Mouse (Mus musculus) heart, adult 18-20 months (tissue): ENCODE results near the gene Gm11634. TPM values are rescaled to one million over a fixed set of nuclear protein-coding genes. Genes with fewer than 3 reads are reported as not detected.
"Not testable (repeated sequence)": the region's sequence is repeated elsewhere in the genome, so short reads cannot be mapped to it uniquely, and the experiment has no call there.

Experiments used
- DNase-seq, 2 experiments: peaks; one replicate each; pipeline ENCODE4 v3.0.0; 2021 to 2022; ENCODE audit warnings: mixed read lengths in 1 of 2
- total RNA-seq, 2 experiments: library from RNA; stranded (reverse); gene quantifications; 2 replicates each; pipeline ENCODE4 v1.2.3; 2021

The Gm11634 gene
- total RNA-seq, 2 experiments from 2014 or later = not detected

- DNase-seq = no peak
Measured at GRCm38 (mm10) chr11:101616948-101617767, 18.1 kb upstream of the Gm11634 start.

- no peak for DNase-seq
Measured at GRCm38 (mm10) chr11:101616104-101616503, 17.0 kb upstream of the Gm11634 start.

GRCm38 (mm10) chr11:101615380-101615779 is 16.3 kb upstream of the Gm11634 start:
- DNase-seq = no peak

GRCm38 (mm10) chr11:101614116-101614515 is 15.1 kb upstream of the Gm11634 start:
- DNase-seq = no peak

GRCm38 (mm10) chr11:101613596-101613995 is 14.5 kb upstream of the Gm11634 start:
- no peak for DNase-seq

GRCm38 (mm10) chr11:101610445-101610844 is 11.4 kb upstream of the Gm11634 start:
- DNase-seq = no peak

- not testable (repeated sequence) for DNase-seq
Measured at GRCm38 (mm10) chr11:101607134-101607533, 8.1 kb upstream of the Gm11634 start.

- peak; percentile 77 to 86 for DNase-seq
Measured at GRCm38 (mm10) chr11:101604531-101605453, 5.7 kb upstream of the Gm11634 start.

- DNase-seq = no peak
Measured at GRCm38 (mm10) chr11:101604116-101604515, 5.1 kb upstream of the Gm11634 start.

GRCm38 (mm10) chr11:101602491-101602890 is 3.4 kb upstream of the Gm11634 start:
- DNase-seq = peak; percentile 33 to 79

- no peak for DNase-seq
Measured at GRCm38 (mm10) chr11:101589989-101590624, 8.9 kb downstream of the Gm11634 start.

GRCm38 (mm10) chr11:101589444-101589843 is 9.6 kb downstream of the Gm11634 start:
- DNase-seq = peak; percentile 53 to 80

GRCm38 (mm10) chr11:101588868-101589267 is 10.2 kb downstream of the Gm11634 start:
- no peak for DNase-seq

GRCm38 (mm10) chr11:101587676-101588075 is 11.4 kb downstream of the Gm11634 start:
- peak in 1 of 2 experiments; percentile 34 for DNase-seq

GRCm38 (mm10) chr11:101585805-101586204 is 13.3 kb downstream of the Gm11634 start:
- no peak for DNase-seq

GRCm38 (mm10) chr11:101585031-101585430 is 14.0 kb downstream of the Gm11634 start:
- not testable (repeated sequence) for DNase-seq

GRCm38 (mm10) chr11:101583205-101583604 is 15.9 kb downstream of the Gm11634 start:
- DNase-seq = no peak

GRCm38 (mm10) chr11:101582054-101583035 is 16.7 kb downstream of the Gm11634 start, which contains the start of gene Tmem106a:
Tmem106a (plus strand) TSS chr11:101582242.
- peak; percentile 77 to 82 for DNase-seq

- DNase-seq = no peak
Measured at GRCm38 (mm10) chr11:101581081-101581764, 17.8 kb downstream of the Gm11634 start.

- no peak for DNase-seq
Measured at GRCm38 (mm10) chr11:101576116-101576515, 22.9 kb downstream of the Gm11634 start.
